Mouse (Mus musculus): ENCODE measurements around the gene Vegfb. TPM values are rescaled to one million over a fixed set of nuclear protein-coding genes. Genes with fewer than 3 reads are reported as not detected.

Gene Vegfb
- polyA plus RNA-seq, 1 experiment from 2014 or later = 91.1 TPM

- H3K79me2 ChIP-seq (ENCODE audit: inconsistent target) = no peaks in the 10 kb centered on the region
- H3K27ac ChIP-seq = no peak overlapping the region
- 9% methylated on average over 50 of the region's 58 CpGs for WGBS (ENCODE audit: missing documents)
- H3K4me3 ChIP-seq (ENCODE audit: inconsistent target) = no peak overlapping the region
- no peaks in the 10 kb centered on the region; the same call in 1 of the 2 replicates for H3K36me3 ChIP-seq (ENCODE audit: inconsistent target)
Observed at GRCm38 (mm10) chr19:6933436-6934194, 53.8 kb downstream of the Vegfb start.

- Histone ChIP-seq H3K4me3 (ENCODE audit: inconsistent target) (no peak overlapping the region), H3K36me3 (ENCODE audit: inconsistent target) (no peaks in the 10 kb centered on the region; the same call in 1 of the 2 replicates), H3K79me2 (ENCODE audit: inconsistent target) (no peaks in the 10 kb centered on the region), H3K27ac (no peak overlapping the region)
- 47% methylated on average over 4 of the region's 4 CpGs for WGBS (ENCODE audit: missing documents)
Observed at GRCm38 (mm10) chr19:6933102-6933435, 54.4 kb downstream of the Vegfb start.

Other genes with a start within 250 kb of the Vegfb start
- gene Rps6ka4, start 147.0 kb downstream of the Vegfb start, polyA plus RNA-seq (2018) = 15.5 to 39.8 TPM (median 30.3 TPM) in 3 replicates
- 16.2 to 28.6 TPM (median 21.1 TPM) in 3 replicates for gene Ccdc88b, start 129.4 kb downstream of the Vegfb start, polyA plus RNA-seq (2018)
- 70.0 to 96.1 TPM (median 81.1 TPM) in 3 replicates for gene Trmt112, start 78.0 kb downstream of the Vegfb start, polyA plus RNA-seq (2018)
- 147 to 393 TPM (median 352 TPM) in 3 replicates for gene Prdx5, start 77.5 kb downstream of the Vegfb start, polyA plus RNA-seq (2018)
- gene Esrra, start 65.8 kb downstream of the Vegfb start, polyA plus RNA-seq (2018) = 11.0 to 32.7 TPM (median 31.3 TPM) in 3 replicates
- gene Catsperz, start 62.3 kb downstream of the Vegfb start, polyA plus RNA-seq (2018) = not detected in 3 replicates
- gene Kcnk4, start 53.1 kb downstream of the Vegfb start, polyA plus RNA-seq (2018) = not detected in 3 replicates
- gene Bad, start 45.8 kb downstream of the Vegfb start, polyA plus RNA-seq (2018) = 40.5 to 63.3 TPM (median 50.1 TPM) in 3 replicates
- 15.6 to 35.9 TPM (median 30.6 TPM) in 3 replicates for gene Gpr137, start 45.2 kb downstream of the Vegfb start, polyA plus RNA-seq (2018)
- 51.9 to 204 TPM (median 81.4 TPM) in 3 replicates for gene Ppp1r14b, start 12.7 kb downstream of the Vegfb start, polyA plus RNA-seq (2018)
- 15.2 to 25.2 TPM (median 24.8 TPM) in 3 replicates for gene Plcb3, start 11.2 kb downstream of the Vegfb start, polyA plus RNA-seq (2018)
- gene Fkbp2, start 7.2 kb downstream of the Vegfb start, polyA plus RNA-seq (2018) = 146 to 269 TPM (median 153 TPM) in 3 replicates
- gene Dnajc4, start 4.9 kb upstream of the Vegfb start, polyA plus RNA-seq (2018) = 18.1 to 21.0 TPM (median 19.3 TPM) in 3 replicates
- gene Nudt22, start 8.5 kb upstream of the Vegfb start, polyA plus RNA-seq (2018) = 4.5 to 6.6 TPM (median 5.3 TPM) in 3 replicates
- 0.55 to 0.80 TPM (median 0.66 TPM) in 3 replicates for gene Trpt1, start 8.5 kb upstream of the Vegfb start, polyA plus RNA-seq (2018)
- gene Fermt3, start 31.8 kb upstream of the Vegfb start, polyA plus RNA-seq (2018) = 194 to 236 TPM (median 225 TPM) in 3 replicates
- gene Stip1, start 52.3 kb upstream of the Vegfb start, polyA plus RNA-seq (2018) = 53.3 to 149 TPM (median 126 TPM) in 3 replicates
- gene Macrod1, start 69.2 kb upstream of the Vegfb start, polyA plus RNA-seq (2018) = 5.5 to 13.5 TPM (median 7.3 TPM) in 3 replicates
- gene Flrt1, start 118.1 kb upstream of the Vegfb start, polyA plus RNA-seq (2018) = not detected in 3 replicates
- gene Otub1, start 218.7 kb upstream of the Vegfb start, polyA plus RNA-seq (2018) = 63.3 to 78.4 TPM (median 68.3 TPM) in 3 replicates
- 220 to 440 TPM (median 391 TPM) in 3 replicates for gene Cox8a, start 230.0 kb upstream of the Vegfb start, polyA plus RNA-seq (2018)

Measured in macrophage (primary cell).